Mouse (Mus musculus) liver, embryonic 12.5 days (tissue): ENCODE measurements at regions not wholly inside any gene's neighbourhood (a gene's known extent, or its start where the extent isn't known, plus 50 kb on each side); places are given as distances from the start of the nearest gene placed in this dataset.
A peak's percentile ranks its signal among the peaks of the same experiment; 100 is the strongest.

Experiments
- ATAC-seq: fragments of 200-750 bp; cut with Nextera tagmentation; 2 replicates; pipeline ENCODE4 v1.8.0; 2017; ENCODE audit warnings: moderate number of reproducible peaks, mild to moderate bottlenecking, moderate library complexity
- H3K27ac ChIP-seq: fragments of 300-500 bp; sonication (generic); 2 replicates; pipeline ENCODE4 v1.5.1; 2016; ENCODE audit warnings: mild to moderate bottlenecking
- H3K27me3 ChIP-seq: fragments of 300-500 bp; sonication (generic); replicated peaks from 2 replicates; pipeline ENCODE4 v1.6.1; 2016; ENCODE audit warnings: mild to moderate bottlenecking, moderate library complexity
- H3K36me3 ChIP-seq: fragments of 300-500 bp; sonication (generic); 2 replicates; pipeline ENCODE4 v1.6.1; 2016; ENCODE audit warnings: mild to moderate bottlenecking, moderate library complexity
- H3K4me1 ChIP-seq: fragments of 300-500 bp; sonication (generic); 2 replicates; pipeline ENCODE4 v1.6.1; 2016
- H3K4me2 ChIP-seq: fragments of 300-500 bp; sonication (generic); 2 replicates; pipeline ENCODE4 v1.6.1; 2016; ENCODE audit warnings: mild to moderate bottlenecking, moderate library complexity
- H3K4me3 ChIP-seq: fragments of 300-500 bp; sonication (generic); 2 replicates; pipeline ENCODE4 v1.5.1; 2016; ENCODE audit warnings: mild to moderate bottlenecking, moderate library complexity
- H3K9ac ChIP-seq: fragments of 300-500 bp; sonication (generic); 2 replicates; pipeline ENCODE4 v1.6.1; 2016; ENCODE audit warnings: mild to moderate bottlenecking, moderate library complexity
- H3K9me3 ChIP-seq: fragments of 300-500 bp; sonication (generic); replicated peaks from 2 replicates; pipeline ENCODE4 v1.6.1; 2016; ENCODE audit warnings: mild to moderate bottlenecking, moderate library complexity
- WGBS: fragments of 180-500 bp; shearing (Covaris S2); methylation state at CpG from one replicate; pipeline ENCODE4 v1.1.7; 2016; ENCODE audit not compliant: insufficient replicate concordance; 5-methylcytosine and 5-hydroxymethylcytosine counted together

- ATAC-seq: no peak
- Histone ChIP-seq H3K4me3 (no peak overlapping the region), H3K4me2 (no peak overlapping the region), H3K27ac (no peak overlapping the region), H3K9me3 (no peaks in the 10 kb centered on the region), H3K9ac (no peak overlapping the region), H3K27me3 (no peaks in the 10 kb centered on the region), H3K36me3 (no peaks in the 10 kb centered on the region), H3K4me1 (no peaks in the 10 kb centered on the region)
- 71% methylated on average over 1 of the region's 1 CpGs for whole genome bisulfite sequencing
These were observed 94.8 kb downstream of the Rbm46 start for GRCm38 (mm10) chr3:82781464-82781863.

GRCm38 (mm10) chr3:82770512-82771270 lies 105.6 kb downstream of the Rbm46 start:
- H3K4me3 ChIP-seq: no peak overlapping the region
- H3K4me1 ChIP-seq: no peaks in the 10 kb centered on the region
- H3K9me3 ChIP-seq: no peaks in the 10 kb centered on the region
- H3K36me3 ChIP-seq: no peaks in the 10 kb centered on the region
- H3K27me3 ChIP-seq: no peaks in the 10 kb centered on the region
- 73% methylated on average over 8 of the region's 8 CpGs for WGBS
- no peak overlapping the region for H3K27ac ChIP-seq
- H3K9ac ChIP-seq: no peak overlapping the region
- no peak for ATAC-seq
- H3K4me2 ChIP-seq: no peak overlapping the region

- no peak overlapping the region for H3K9ac ChIP-seq
- H3K4me3 ChIP-seq: no peak overlapping the region
- no peak for ATAC-seq
- no peak overlapping the region for H3K4me2 ChIP-seq
- 55% methylated on average over 5 of the region's 5 CpGs for WGBS
- no peaks in the 10 kb centered on the region for H3K4me1 ChIP-seq
- no peaks in the 10 kb centered on the region for H3K27me3 ChIP-seq
- no peak overlapping the region for H3K27ac ChIP-seq
- H3K36me3 ChIP-seq: no peaks in the 10 kb centered on the region
- H3K9me3 ChIP-seq: no peaks in the 10 kb centered on the region
These were observed 108.8 kb downstream of the Rbm46 start for GRCm38 (mm10) chr3:82767484-82767883.

- no peak overlapping the region for H3K4me2 ChIP-seq
- H3K36me3 ChIP-seq: no peaks in the 10 kb centered on the region
- no peaks in the 10 kb centered on the region for H3K9me3 ChIP-seq
- no peak overlapping the region for H3K4me3 ChIP-seq
- H3K4me1 ChIP-seq: no peaks in the 10 kb centered on the region
- no peak for ATAC-seq
- H3K9ac ChIP-seq: no peak overlapping the region
- H3K27me3 ChIP-seq: no peaks in the 10 kb centered on the region
- H3K27ac ChIP-seq: no peak overlapping the region
- WGBS: 58% methylated on average over 2 of the region's 2 CpGs
These were observed 116.3 kb downstream of the Rbm46 start for GRCm38 (mm10) chr3:82759946-82760345.

GRCm38 (mm10) chr3:82758967-82759366 lies 117.3 kb downstream of the Rbm46 start:
- no peaks in the 10 kb centered on the region for H3K27me3 ChIP-seq
- H3K4me2 ChIP-seq: no peak overlapping the region
- no peak overlapping the region for H3K27ac ChIP-seq
- no peaks in the 10 kb centered on the region for H3K4me1 ChIP-seq
- H3K9me3 ChIP-seq: no peaks in the 10 kb centered on the region
- H3K36me3 ChIP-seq: no peaks in the 10 kb centered on the region
- no peak overlapping the region for H3K9ac ChIP-seq
- H3K4me3 ChIP-seq: no peak overlapping the region
- no peak for ATAC-seq
- WGBS: 48% methylated on average over 1 of the region's 1 CpGs

- Histone ChIP-seq H3K36me3 (no peaks in the 10 kb centered on the region), H3K27ac (no peak overlapping the region), H3K4me1 (no peaks in the 10 kb centered on the region), H3K9ac (no peak overlapping the region), H3K4me2 (no peak overlapping the region), H3K4me3 (no peak overlapping the region), H3K27me3 (no peaks in the 10 kb centered on the region), H3K9me3 (no peaks in the 10 kb centered on the region)
- 23% methylated on average over 3 of the region's 3 CpGs for WGBS
- ATAC-seq: no peak
These were observed 150.7 kb downstream of the Rbm46 start for GRCm38 (mm10) chr3:82725546-82725945.

- ATAC-seq: no peak
- WGBS: 81% methylated on average over 4 of the region's 4 CpGs
- Histone ChIP-seq H3K27me3 (no peaks in the 10 kb centered on the region), H3K9me3 (no peaks in the 10 kb centered on the region), H3K36me3 (no peaks in the 10 kb centered on the region), H3K4me1 (no peaks in the 10 kb centered on the region), H3K9ac (no peak overlapping the region), H3K4me3 (no peak overlapping the region), H3K4me2 (no peak overlapping the region), H3K27ac (no peak overlapping the region)
These were observed 159.7 kb upstream of the Npy2r start for GRCm38 (mm10) chr3:82707628-82708027.

- no peaks in the 10 kb centered on the region for H3K4me1 ChIP-seq
- no peak overlapping the region for H3K4me2 ChIP-seq
- no peak overlapping the region for H3K4me3 ChIP-seq
- H3K9me3 ChIP-seq: no peaks in the 10 kb centered on the region
- H3K36me3 ChIP-seq: no peaks in the 10 kb centered on the region
- H3K9ac ChIP-seq: no peak overlapping the region
- no peaks in the 10 kb centered on the region for H3K27me3 ChIP-seq
- WGBS: 86% methylated on average over 2 of the region's 2 CpGs
- ATAC-seq: no peak
- no peak overlapping the region for H3K27ac ChIP-seq
These were observed 144.2 kb upstream of the Npy2r start for GRCm38 (mm10) chr3:82692131-82692530.

- Histone ChIP-seq H3K4me2 (no peak overlapping the region), H3K36me3 (no peaks in the 10 kb centered on the region), H3K9ac (no peak overlapping the region), H3K27ac (no peak overlapping the region), H3K9me3 (no peaks in the 10 kb centered on the region), H3K27me3 (no peaks in the 10 kb centered on the region), H3K4me3 (no peak overlapping the region), H3K4me1 (no peaks in the 10 kb centered on the region)
- 72% methylated on average over 8 of the region's 8 CpGs for WGBS
- ATAC-seq: no peak
These were observed 108.4 kb upstream of the Npy2r start for GRCm38 (mm10) chr3:82656159-82656874.

GRCm38 (mm10) chr3:82652346-82652745 lies 104.5 kb upstream of the Npy2r start:
- Histone ChIP-seq H3K36me3 (no peaks in the 10 kb centered on the region), H3K27ac (no peak overlapping the region), H3K4me2 (no peak overlapping the region), H3K9me3 (no peaks in the 10 kb centered on the region), H3K9ac (no peak overlapping the region), H3K4me1 (no peaks in the 10 kb centered on the region), H3K4me3 (no peak overlapping the region), H3K27me3 (no peaks in the 10 kb centered on the region)
- ATAC-seq: no peak
- WGBS: 53% methylated on average over 2 of the region's 2 CpGs

- H3K9ac ChIP-seq: no peak overlapping the region
- no peak overlapping the region for H3K4me3 ChIP-seq
- H3K36me3 ChIP-seq: no peaks in the 10 kb centered on the region
- 60% methylated on average over 2 of the region's 2 CpGs for WGBS
- H3K4me2 ChIP-seq: no peak overlapping the region
- no peaks in the 10 kb centered on the region for H3K9me3 ChIP-seq
- H3K27ac ChIP-seq: no peak overlapping the region
- H3K27me3 ChIP-seq: no peaks in the 10 kb centered on the region
- peaks cover 7% of the 10 kb centered on the region; the same call in 1 of the 2 replicates for H3K4me1 ChIP-seq
- no peak for ATAC-seq
These were observed 92.2 kb upstream of the Npy2r start for GRCm38 (mm10) chr3:82640052-82640451.

GRCm38 (mm10) chr3:82636666-82637065 lies 88.8 kb upstream of the Npy2r start:
- no peaks in the 10 kb centered on the region for H3K36me3 ChIP-seq
- no peak overlapping the region for H3K27ac ChIP-seq
- no peak overlapping the region for H3K4me3 ChIP-seq
- no peaks in the 10 kb centered on the region for H3K27me3 ChIP-seq
- WGBS: 2% methylated on average over 3 of the region's 3 CpGs
- peak; percentile 42; the same call in 1 of the 2 replicates for ATAC-seq
- peaks cover 7% of the 10 kb centered on the region; the same call in 1 of the 2 replicates for H3K4me1 ChIP-seq
- H3K4me2 ChIP-seq: no peak overlapping the region
- H3K9ac ChIP-seq: no peak overlapping the region
- no peaks in the 10 kb centered on the region for H3K9me3 ChIP-seq
